Mouse (Mus musculus): ENCODE data around the gene Ctnna3. TPM values are rescaled to one million over a fixed set of nuclear protein-coding genes. Genes with fewer than 3 reads are reported as not detected.

Gene Ctnna3
- total and polyA plus RNA-seq, 2 experiments from 2014 or later: 0.63 to 1.0 TPM

- Histone ChIP-seq H3K4me1 (ENCODE audit: insufficient read depth, low read length) (no peaks in the 10 kb centered on the region), H3K4me2 (ENCODE audit: low read depth, low read length, poor library complexity, severe bottlenecking) (no peak overlapping the region), H3K4me3 (ENCODE audit: low read depth, low read length) (no peak overlapping the region), H3K27me3 (ENCODE audit: insufficient read depth, low read length) (no peaks in the 10 kb centered on the region), H3K9me3 (ENCODE audit: low read length) (no peaks in the 10 kb centered on the region), H3K9ac (replicated peaks; ENCODE audit: low read length, poor library complexity, severe bottlenecking) (no peak overlapping the region), H3K36me3 (ENCODE audit: insufficient read depth, low read length) (no peaks in the 10 kb centered on the region), H3K27ac (ENCODE audit: low read depth, low read length) (no peak overlapping the region)
- DNase-seq (ENCODE audit: low spot score) (no peak), ATAC-seq (ENCODE audit: low FRiP score) (no peak)
- no peak for TF ChIP-seq CTCF (IDR thresholded peaks at IDR 0.05)
Observed at GRCm38 (mm10) chr10:63908878-63909277, 479.0 kb downstream of the Ctnna3 start.

- DNase-seq (ENCODE audit: low spot score): no peak
- Histone ChIP-seq H3K9ac (replicated peaks; ENCODE audit: low read length, poor library complexity, severe bottlenecking) (no peak within 1 kb of the TSS), H3K9me3 (ENCODE audit: low read length) (no peaks in the 10 kb centered on the region), H3K4me2 (ENCODE audit: low read depth, low read length, poor library complexity, severe bottlenecking) (no peak within 1 kb of the TSS), H3K36me3 (ENCODE audit: insufficient read depth, low read length) (no peaks in the 10 kb centered on the region), H3K4me3 (ENCODE audit: low read depth, low read length) (no peak within 1 kb of the TSS), H3K27me3 (ENCODE audit: insufficient read depth, low read length) (no peaks in the 10 kb centered on the region), H3K4me1 (ENCODE audit: insufficient read depth, low read length) (no peaks in the 10 kb centered on the region), H3K27ac (ENCODE audit: low read depth, low read length) (no peak within 1 kb of the TSS)
- no peak for ATAC-seq (ENCODE audit: low FRiP score)
- TF ChIP-seq CTCF (IDR thresholded peaks at IDR 0.05): no peak
Observed at GRCm38 (mm10) chr10:63927334-63927733, 497.4 kb downstream of the Ctnna3 start, which contains the start of gene Gm10118. Gm10118 (minus strand) TSS chr10:63927434.

- Histone ChIP-seq H3K9ac (replicated peaks; ENCODE audit: low read length, poor library complexity, severe bottlenecking) (no peak overlapping the region), H3K9me3 (ENCODE audit: low read length) (no peaks in the 10 kb centered on the region), H3K36me3 (ENCODE audit: insufficient read depth, low read length) (no peaks in the 10 kb centered on the region), H3K4me1 (ENCODE audit: insufficient read depth, low read length) (no peaks in the 10 kb centered on the region), H3K27ac (ENCODE audit: low read depth, low read length) (no peak overlapping the region), H3K27me3 (ENCODE audit: insufficient read depth, low read length) (no peaks in the 10 kb centered on the region), H3K4me3 (ENCODE audit: low read depth, low read length) (no peak overlapping the region), H3K4me2 (ENCODE audit: low read depth, low read length, poor library complexity, severe bottlenecking) (no peak overlapping the region)
- TF ChIP-seq CTCF (IDR thresholded peaks at IDR 0.05): no peak
- 72% methylated on average over 5 of the region's 5 CpGs for WGBS
- ATAC-seq (ENCODE audit: low FRiP score) (no peak), DNase-seq (ENCODE audit: low spot score) (peak; percentile 44)
Observed at GRCm38 (mm10) chr10:63933946-63934345, 504.0 kb downstream of the Ctnna3 start.

GRCm38 (mm10) chr10:63945534-63945933 is 515.6 kb downstream of the Ctnna3 start:
- Histone ChIP-seq H3K27ac (ENCODE audit: low read depth, low read length) (no peak overlapping the region), H3K4me3 (ENCODE audit: low read depth, low read length) (no peak overlapping the region), H3K36me3 (ENCODE audit: insufficient read depth, low read length) (no peaks in the 10 kb centered on the region), H3K9ac (replicated peaks; ENCODE audit: low read length, poor library complexity, severe bottlenecking) (no peak overlapping the region), H3K4me1 (ENCODE audit: insufficient read depth, low read length) (no peaks in the 10 kb centered on the region), H3K27me3 (ENCODE audit: insufficient read depth, low read length) (no peaks in the 10 kb centered on the region), H3K4me2 (ENCODE audit: low read depth, low read length, poor library complexity, severe bottlenecking) (no peak overlapping the region), H3K9me3 (ENCODE audit: low read length) (no peaks in the 10 kb centered on the region)
- WGBS: 83% methylated on average over 3 of the region's 3 CpGs
- no peak for TF ChIP-seq CTCF (IDR thresholded peaks at IDR 0.05)
- DNase-seq (ENCODE audit: low spot score): no peak
- ATAC-seq (ENCODE audit: low FRiP score): no peak

- TF ChIP-seq CTCF (IDR thresholded peaks at IDR 0.05): no peak
- Histone ChIP-seq H3K9ac (replicated peaks; ENCODE audit: low read length, poor library complexity, severe bottlenecking) (no peak overlapping the region), H3K4me3 (ENCODE audit: low read depth, low read length) (no peak overlapping the region), H3K4me2 (ENCODE audit: low read depth, low read length, poor library complexity, severe bottlenecking) (no peak overlapping the region), H3K9me3 (ENCODE audit: low read length) (no peaks in the 10 kb centered on the region), H3K4me1 (ENCODE audit: insufficient read depth, low read length) (no peaks in the 10 kb centered on the region), H3K36me3 (ENCODE audit: insufficient read depth, low read length) (no peaks in the 10 kb centered on the region), H3K27me3 (ENCODE audit: insufficient read depth, low read length) (no peaks in the 10 kb centered on the region), H3K27ac (ENCODE audit: low read depth, low read length) (no peak overlapping the region)
- 61% methylated on average over 4 of the region's 4 CpGs for WGBS
- ATAC-seq (ENCODE audit: low FRiP score) (no peak), DNase-seq (ENCODE audit: low spot score) (no peak)
Observed at GRCm38 (mm10) chr10:63947266-63947665, 517.4 kb downstream of the Ctnna3 start.

- ATAC-seq (ENCODE audit: low FRiP score): no peak
- H3K4me1 ChIP-seq (ENCODE audit: insufficient read depth, low read length): 0 out of 2 replicates have a peak, but pooled peaks cover 4% of the 10 kb centered on the region
- no peaks in the 10 kb centered on the region for H3K27me3 ChIP-seq (ENCODE audit: insufficient read depth, low read length)
- no peak overlapping the region for H3K4me2 ChIP-seq (ENCODE audit: low read depth, low read length, poor library complexity, severe bottlenecking)
- no peaks in the 10 kb centered on the region for H3K36me3 ChIP-seq (ENCODE audit: insufficient read depth, low read length)
- 73% methylated on average over 8 of the region's 8 CpGs for WGBS
- TF ChIP-seq CTCF (IDR thresholded peaks at IDR 0.05): no peak
- H3K9ac ChIP-seq (replicated peaks; ENCODE audit: low read length, poor library complexity, severe bottlenecking): no peak overlapping the region
- DNase-seq (ENCODE audit: low spot score): no peak
- H3K9me3 ChIP-seq (ENCODE audit: low read length): no peaks in the 10 kb centered on the region
- no peak overlapping the region for H3K27ac ChIP-seq (ENCODE audit: low read depth, low read length)
- H3K4me3 ChIP-seq (ENCODE audit: low read depth, low read length): no peak overlapping the region
Observed at GRCm38 (mm10) chr10:63950867-63951266, 521.0 kb downstream of the Ctnna3 start.

Data from midbrain, postnatal 0 days (tissue).